Mouse (Mus musculus) naive thymus-derived CD4-positive, alpha-beta T cell, adult 2 months (primary cell): Measurements from ENCODE around the gene Dot1l.

Experiments
- DNase-seq: peaks from one replicate; pipeline ENCODE4 v3.0.0-alpha.2; 2011; ENCODE audit warnings: low read depth

Dot1l gene

DNA sequence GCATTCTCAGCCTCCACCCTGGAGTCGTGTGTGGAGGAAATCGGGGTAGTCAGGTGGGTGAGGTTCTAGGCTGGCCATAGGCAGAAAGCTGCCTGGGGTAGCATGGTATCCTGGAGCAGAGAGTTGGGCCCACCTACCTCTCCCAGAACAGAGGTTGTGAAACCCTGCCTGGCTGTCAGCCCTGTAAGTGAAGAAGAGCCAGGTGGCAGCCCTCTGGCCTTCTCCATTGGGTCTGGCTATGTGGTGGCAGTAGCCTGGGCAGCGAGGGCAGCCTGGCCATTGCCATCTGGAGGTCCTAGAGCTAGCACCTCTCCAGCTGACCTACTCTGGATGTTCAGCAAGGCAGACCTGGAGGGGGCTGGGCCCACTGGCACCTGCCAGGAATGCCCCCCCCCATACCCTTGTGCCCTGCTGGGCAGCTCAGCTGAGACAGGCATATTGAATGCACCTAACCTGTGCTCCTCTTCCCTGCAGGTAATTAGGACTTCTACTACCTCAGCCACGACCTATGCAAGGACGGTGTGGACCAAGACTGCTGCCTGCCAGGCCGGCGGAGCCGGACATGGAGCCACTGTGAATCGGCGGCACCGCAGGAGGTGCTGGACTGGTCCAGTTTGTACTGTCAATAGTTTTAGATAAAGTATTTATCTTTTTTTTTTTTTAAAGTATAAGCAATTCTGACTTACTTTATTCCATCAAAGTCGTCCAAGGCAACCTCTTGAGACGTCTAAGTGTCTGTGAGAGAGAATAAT, 38.2 kb downstream of the Dot1l start:
- DNase-seq: no peak

GRCm38 (mm10) chr10:80793803-80794202, 38.8 kb downstream of the Dot1l start:
- no peak for DNase-seq

- no peak for DNase-seq
Observed at GRCm38 (mm10) chr10:80794750-80795149, 39.7 kb downstream of the Dot1l start.

DNA sequence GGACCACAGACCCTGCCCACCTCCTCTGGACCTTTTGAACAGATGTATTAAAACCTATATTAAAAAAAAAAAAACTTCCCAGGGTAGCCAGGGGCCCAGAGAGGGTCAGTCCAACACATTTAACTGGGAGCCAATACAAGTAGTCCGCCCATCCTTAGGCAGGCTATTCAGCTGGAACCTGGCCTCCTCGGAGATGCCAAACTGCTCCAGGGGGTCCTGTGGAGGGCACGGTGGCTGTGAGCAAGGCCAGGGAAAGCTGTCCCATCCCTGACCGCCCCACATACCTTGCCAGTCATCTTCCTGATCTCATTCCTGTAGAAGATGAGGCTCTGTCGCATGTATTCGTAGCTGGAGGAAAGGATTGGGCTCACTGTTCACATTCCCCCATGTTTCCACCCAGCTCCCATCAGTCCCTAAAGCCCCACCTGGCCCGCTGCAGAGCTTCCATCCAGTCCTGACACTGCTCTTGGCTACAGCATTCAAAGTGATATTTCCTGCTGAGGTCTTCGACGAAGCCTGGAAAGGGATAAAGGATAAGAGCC, 41.4 kb downstream of the Dot1l start:
- DNase-seq: no peak

DNA sequence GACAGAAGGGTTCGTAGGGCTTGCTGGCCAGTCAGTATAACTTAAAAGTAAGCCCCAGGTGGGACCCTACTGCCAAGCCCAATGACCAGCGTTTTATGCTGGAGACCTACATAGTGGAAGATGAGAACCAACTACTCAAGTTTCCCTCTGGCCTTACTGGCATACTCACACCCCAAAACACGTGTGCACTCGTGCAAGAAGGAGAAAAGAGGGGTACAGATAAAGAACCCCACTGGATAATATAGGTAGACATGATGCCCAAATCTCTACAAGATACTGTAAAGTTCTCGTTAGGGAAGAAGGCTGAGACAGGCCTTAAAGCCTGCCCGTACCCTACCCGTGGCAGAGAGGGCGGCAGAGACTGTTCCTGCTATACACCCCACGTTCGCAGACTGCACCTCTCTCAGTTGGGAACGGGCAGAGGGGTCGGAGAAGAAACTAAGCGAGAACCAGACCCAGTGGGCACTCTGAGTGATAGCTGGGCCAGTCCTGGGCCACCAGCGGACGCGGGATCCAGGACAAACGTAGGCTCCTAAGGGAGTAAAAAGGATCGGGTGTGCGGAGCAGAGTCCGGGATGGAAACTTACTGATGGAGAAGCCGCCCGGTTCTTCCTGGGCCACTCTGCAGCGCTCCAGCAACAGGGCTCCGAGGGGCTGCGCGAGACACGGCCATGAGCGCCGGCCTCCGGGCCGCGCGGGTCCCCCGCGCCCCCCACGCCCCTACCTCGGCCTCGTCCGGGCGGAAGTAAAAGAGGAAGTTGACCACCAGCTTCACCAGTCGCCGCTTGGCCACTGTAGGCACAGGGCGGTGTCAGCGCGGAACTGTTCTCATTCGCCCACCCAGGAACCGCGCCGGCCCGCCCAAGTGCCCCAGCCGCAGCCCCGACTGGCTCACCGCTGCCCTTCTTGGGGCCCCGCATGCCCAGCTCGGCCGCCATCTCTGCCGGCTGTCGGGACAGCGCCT, 42.5 kb downstream of the Dot1l start:
- DNase-seq: peak; percentile 47

- DNase-seq: peak; percentile 99
Observed at GRCm38 (mm10) chr10:80798150-80799006, 43.4 kb downstream of the Dot1l start, which contains the start of the genes Sf3a2 and Plekhj1. Gene Sf3a2, plus strand, starts transcription at chr10:80798198. Gene Plekhj1, minus strand, starts transcription at chr10:80798626.

DNA sequence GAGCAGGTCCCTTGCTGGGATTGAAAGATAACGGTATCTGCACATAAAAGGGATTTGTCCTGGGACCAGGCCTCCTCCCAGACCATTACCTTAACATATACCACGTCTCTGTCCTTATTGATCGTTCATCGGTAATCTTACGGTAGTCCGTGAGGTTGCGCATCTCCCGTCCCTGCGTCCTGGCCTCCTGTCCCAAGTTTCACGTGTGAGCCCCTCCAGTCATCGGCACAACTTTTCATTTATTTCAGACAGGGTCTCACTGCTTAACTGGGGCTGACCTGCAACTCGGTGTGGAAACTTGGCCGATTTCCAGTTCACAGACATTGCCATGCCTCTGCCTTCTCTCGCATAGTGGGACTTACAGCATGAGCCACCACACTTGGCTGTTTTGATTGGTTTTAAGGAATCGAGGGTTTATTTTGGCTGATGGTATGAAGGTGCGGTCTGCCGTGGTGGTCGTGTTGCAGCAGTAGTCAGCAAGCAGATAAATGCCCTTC, 44.1 kb downstream of the Dot1l start:
- peak; percentile 54 for DNase-seq

- DNase-seq: no peak
Observed at GRCm38 (mm10) chr10:80802204-80802912, 47.4 kb downstream of the Dot1l start.

DNA sequence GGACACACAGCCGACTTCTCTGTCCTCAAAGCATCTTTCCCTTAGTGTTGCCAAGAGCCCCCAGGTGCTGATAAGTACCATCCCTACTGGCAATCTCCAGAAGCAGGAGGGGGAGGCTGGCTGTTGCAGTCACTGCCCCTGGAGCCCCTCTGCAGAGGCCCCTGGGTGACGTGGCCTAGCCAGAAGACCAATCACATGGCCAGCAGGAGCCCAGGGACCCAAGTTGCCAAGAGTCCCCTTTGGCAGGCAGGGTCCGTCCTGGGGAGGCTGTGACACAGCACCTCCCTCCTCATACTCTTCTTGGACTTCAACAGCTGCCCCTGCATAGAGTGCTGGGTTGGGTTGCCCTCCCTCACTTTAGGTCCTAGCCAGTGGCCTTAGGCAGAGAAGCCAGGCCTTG, 48.0 kb downstream of the Dot1l start:
- DNase-seq: no peak

GRCm38 (mm10) chr10:80804340-80804739, 49.3 kb downstream of the Dot1l start:
- no peak for DNase-seq

DNA sequence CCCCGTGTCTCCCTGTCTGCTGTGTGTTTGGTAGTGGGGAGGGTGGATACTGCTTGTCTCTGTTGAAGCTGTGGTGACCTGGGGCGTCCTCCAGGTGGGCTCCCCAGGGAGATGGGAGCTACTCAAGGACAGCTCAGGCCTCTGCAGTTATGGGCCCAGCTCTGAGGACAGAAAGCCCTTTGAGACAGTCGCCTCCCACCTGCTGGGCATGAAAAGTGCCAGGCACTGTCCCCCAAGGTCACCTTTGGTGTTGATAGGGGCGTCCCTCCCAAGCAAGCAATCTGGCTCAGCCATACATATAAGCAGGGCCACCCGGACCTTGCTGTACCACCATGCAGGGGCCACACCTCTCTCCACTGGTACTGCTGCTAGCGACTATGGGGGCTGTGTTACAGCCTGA, 49.9 kb downstream of the Dot1l start, which contains the start of gene Amh:
TSS of gene Amh (plus strand) at position 328 of the 400 bp plus-strand sequence.
- no peak for DNase-seq

GRCm38 (mm10) chr10:80805322-80805721, 50.3 kb downstream of the Dot1l start:
- no peak for DNase-seq

DNA sequence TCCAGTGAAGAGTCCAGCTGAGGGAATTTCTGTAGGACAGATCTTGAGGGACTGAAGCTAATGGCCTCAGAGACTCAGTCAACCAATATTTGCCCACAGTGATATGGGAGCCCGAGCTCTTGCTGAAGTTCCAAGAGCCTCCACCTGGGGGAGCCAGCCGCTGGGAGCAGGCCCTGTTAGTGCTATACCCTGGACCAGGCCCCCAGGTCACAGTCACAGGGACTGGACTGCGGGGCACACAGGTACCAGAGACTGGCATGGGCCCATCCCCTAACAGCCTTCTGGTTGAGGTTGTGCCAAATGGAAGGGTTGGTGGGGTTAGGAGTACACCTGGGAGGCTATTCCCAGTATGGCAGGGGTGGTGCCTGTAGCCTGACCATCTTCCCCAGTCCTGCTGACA, 50.9 kb downstream of the Dot1l start:
- DNase-seq: peak; percentile 78

GRCm38 (mm10) chr10:80806341-80807056, 51.5 kb downstream of the Dot1l start:
- no peak for DNase-seq

GRCm38 (mm10) chr10:80807057-80807627, 52.1 kb downstream of the Dot1l start:
- peak; percentile 65 for DNase-seq

- DNase-seq: no peak
Observed at GRCm38 (mm10) chr10:80808099-80808984, 53.3 kb downstream of the Dot1l start.

- no peak for DNase-seq
Observed at GRCm38 (mm10) chr10:80808985-80809632, 54.1 kb downstream of the Dot1l start.

DNA sequence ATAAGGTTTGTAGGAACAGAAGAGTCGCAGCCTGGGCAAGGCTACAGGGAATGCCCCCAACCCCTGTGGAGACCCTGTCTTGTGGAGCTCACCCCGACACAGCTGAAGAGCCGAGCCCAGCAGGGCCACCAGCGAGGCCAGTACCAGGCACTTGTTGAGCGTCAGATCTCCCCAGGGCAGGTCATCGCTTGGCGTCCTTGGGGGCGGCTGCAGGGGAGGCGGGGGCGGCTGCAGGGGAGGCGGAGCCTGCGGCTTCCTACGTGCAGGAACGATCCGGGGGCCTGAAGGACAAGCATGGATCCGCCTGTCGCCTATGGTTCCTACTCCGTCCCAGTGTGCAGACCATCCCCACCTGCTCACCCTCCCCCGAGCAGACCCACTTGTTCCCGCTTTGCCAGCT, 55.1 kb downstream of the Dot1l start:
- no peak for DNase-seq
